Mouse (Mus musculus): ENCODE results near the gene Mad1l1. TPM values are rescaled to one million over a fixed set of nuclear protein-coding genes. Genes with fewer than 3 reads are reported as not detected.

Gene Mad1l1
- polyA plus RNA-seq, 1 experiment from 2014 or later: 43.7 TPM

GRCm38 (mm10) chr5:140023941-140024500 lies 297.3 kb downstream of the Mad1l1 start:
- Histone ChIP-seq H3K9ac (replicated peaks; ENCODE audit: low read length) (no peak overlapping the region), H3K4me1 (ENCODE audit: control insufficient read depth, insufficient read depth, low read length) (no peaks in the 10 kb centered on the region), H3K4me2 (ENCODE audit: low read depth, low read length) (no peak overlapping the region), H3K27me3 (ENCODE audit: control insufficient read depth, insufficient read depth, low read length) (no peaks in the 10 kb centered on the region), H3K36me3 (replicated peaks; ENCODE audit: control insufficient read depth, insufficient read depth, low read depth, low read length) (no peaks in the 10 kb centered on the region), H3K9me3 (replicated peaks; ENCODE audit: control insufficient read depth, low read length) (no peaks in the 10 kb centered on the region), H3K27ac (replicated peaks; ENCODE audit: low read depth, low read length) (no peak overlapping the region), H3K4me3 (ENCODE audit: low read depth, low read length) (no peak overlapping the region)
- no peak for DNase-seq (ENCODE audit: low spot score)
- no peak for ATAC-seq (replicated peaks; ENCODE audit: insufficient number of reproducible peaks, low FRiP score, low TSS enrichment, low read depth)
- WGBS: 34% methylated on average over 3 of the region's 3 CpGs

- Histone ChIP-seq H3K4me3 (ENCODE audit: low read depth, low read length) (no peak overlapping the region), H3K4me2 (ENCODE audit: low read depth, low read length) (no peak overlapping the region), H3K36me3 (replicated peaks; ENCODE audit: control insufficient read depth, insufficient read depth, low read depth, low read length) (no peaks in the 10 kb centered on the region), H3K27me3 (ENCODE audit: control insufficient read depth, insufficient read depth, low read length) (no peaks in the 10 kb centered on the region), H3K9ac (replicated peaks; ENCODE audit: low read length) (no peak overlapping the region), H3K4me1 (ENCODE audit: control insufficient read depth, insufficient read depth, low read length) (no peaks in the 10 kb centered on the region), H3K27ac (replicated peaks; ENCODE audit: low read depth, low read length) (no peak overlapping the region), H3K9me3 (replicated peaks; ENCODE audit: control insufficient read depth, low read length) (no peaks in the 10 kb centered on the region)
- no peak for DNase-seq (ENCODE audit: low spot score)
- WGBS: 79% methylated on average over 6 of the region's 6 CpGs
- no peak for ATAC-seq (replicated peaks; ENCODE audit: insufficient number of reproducible peaks, low FRiP score, low TSS enrichment, low read depth)
Measured at GRCm38 (mm10) chr5:140022861-140023260, 298.5 kb downstream of the Mad1l1 start.

- Histone ChIP-seq H3K36me3 (replicated peaks; ENCODE audit: control insufficient read depth, insufficient read depth, low read depth, low read length) (no peaks in the 10 kb centered on the region), H3K4me2 (ENCODE audit: low read depth, low read length) (no peak overlapping the region), H3K9ac (replicated peaks; ENCODE audit: low read length) (no peak overlapping the region), H3K27ac (replicated peaks; ENCODE audit: low read depth, low read length) (no peak overlapping the region), H3K27me3 (ENCODE audit: control insufficient read depth, insufficient read depth, low read length) (no peaks in the 10 kb centered on the region), H3K4me3 (ENCODE audit: low read depth, low read length) (no peak overlapping the region), H3K4me1 (ENCODE audit: control insufficient read depth, insufficient read depth, low read length) (no peaks in the 10 kb centered on the region), H3K9me3 (replicated peaks; ENCODE audit: control insufficient read depth, low read length) (no peaks in the 10 kb centered on the region)
- ATAC-seq (replicated peaks; ENCODE audit: insufficient number of reproducible peaks, low FRiP score, low TSS enrichment, low read depth) (no peak), DNase-seq (ENCODE audit: low spot score) (no peak)
- WGBS: 87% methylated on average over 10 of the region's 10 CpGs
Measured at GRCm38 (mm10) chr5:140021755-140022154, 299.6 kb downstream of the Mad1l1 start.

- no peak for ATAC-seq (replicated peaks; ENCODE audit: insufficient number of reproducible peaks, low FRiP score, low TSS enrichment, low read depth)
- no peak for DNase-seq (ENCODE audit: low spot score)
- 88% methylated on average over 1 of the region's 1 CpGs for WGBS
- Histone ChIP-seq H3K9ac (replicated peaks; ENCODE audit: low read length) (no peak overlapping the region), H3K27ac (replicated peaks; ENCODE audit: low read depth, low read length) (no peak overlapping the region), H3K4me1 (ENCODE audit: control insufficient read depth, insufficient read depth, low read length) (no peaks in the 10 kb centered on the region), H3K9me3 (replicated peaks; ENCODE audit: control insufficient read depth, low read length) (no peaks in the 10 kb centered on the region), H3K4me2 (ENCODE audit: low read depth, low read length) (no peak overlapping the region), H3K27me3 (ENCODE audit: control insufficient read depth, insufficient read depth, low read length) (no peaks in the 10 kb centered on the region), H3K4me3 (ENCODE audit: low read depth, low read length) (no peak overlapping the region), H3K36me3 (replicated peaks; ENCODE audit: control insufficient read depth, insufficient read depth, low read depth, low read length) (no peaks in the 10 kb centered on the region; the same call in 1 of the 2 replicates)
Measured at GRCm38 (mm10) chr5:140019616-140020015, 301.7 kb downstream of the Mad1l1 start.

GRCm38 (mm10) chr5:140018780-140019179 lies 302.6 kb downstream of the Mad1l1 start:
- Histone ChIP-seq H3K4me2 (ENCODE audit: low read depth, low read length) (no peak overlapping the region), H3K9me3 (replicated peaks; ENCODE audit: control insufficient read depth, low read length) (no peaks in the 10 kb centered on the region), H3K4me3 (ENCODE audit: low read depth, low read length) (no peak overlapping the region), H3K27ac (replicated peaks; ENCODE audit: low read depth, low read length) (no peak overlapping the region), H3K27me3 (ENCODE audit: control insufficient read depth, insufficient read depth, low read length) (no peaks in the 10 kb centered on the region), H3K4me1 (ENCODE audit: control insufficient read depth, insufficient read depth, low read length) (no peaks in the 10 kb centered on the region), H3K36me3 (replicated peaks; ENCODE audit: control insufficient read depth, insufficient read depth, low read depth, low read length) (no peaks in the 10 kb centered on the region; the same call in 1 of the 2 replicates), H3K9ac (replicated peaks; ENCODE audit: low read length) (no peak overlapping the region)
- 92% methylated on average over 7 of the region's 7 CpGs for WGBS
- ATAC-seq (replicated peaks; ENCODE audit: insufficient number of reproducible peaks, low FRiP score, low TSS enrichment, low read depth) (no peak), DNase-seq (ENCODE audit: low spot score) (no peak)

GRCm38 (mm10) chr5:140016896-140017295 lies 304.5 kb downstream of the Mad1l1 start:
- Histone ChIP-seq H3K36me3 (replicated peaks; ENCODE audit: control insufficient read depth, insufficient read depth, low read depth, low read length) (no peaks in the 10 kb centered on the region; the same call in 1 of the 2 replicates), H3K4me3 (ENCODE audit: low read depth, low read length) (no peak overlapping the region), H3K4me2 (ENCODE audit: low read depth, low read length) (no peak overlapping the region), H3K9ac (replicated peaks; ENCODE audit: low read length) (no peak overlapping the region), H3K27me3 (ENCODE audit: control insufficient read depth, insufficient read depth, low read length) (no peaks in the 10 kb centered on the region), H3K4me1 (ENCODE audit: control insufficient read depth, insufficient read depth, low read length) (no peaks in the 10 kb centered on the region), H3K9me3 (replicated peaks; ENCODE audit: control insufficient read depth, low read length) (no peaks in the 10 kb centered on the region), H3K27ac (replicated peaks; ENCODE audit: low read depth, low read length) (no peak overlapping the region)
- WGBS: 92% methylated on average over 1 of the region's 1 CpGs
- DNase-seq (ENCODE audit: low spot score) (no peak), ATAC-seq (replicated peaks; ENCODE audit: insufficient number of reproducible peaks, low FRiP score, low TSS enrichment, low read depth) (no peak)

- 74% methylated on average over 5 of the region's 5 CpGs for WGBS
- H3K27ac ChIP-seq (replicated peaks; ENCODE audit: low read depth, low read length): no peak overlapping the region
- H3K9ac ChIP-seq (replicated peaks; ENCODE audit: low read length): no peak overlapping the region
- H3K4me2 ChIP-seq (ENCODE audit: low read depth, low read length): no peak overlapping the region
- H3K27me3 ChIP-seq (ENCODE audit: control insufficient read depth, insufficient read depth, low read length): no peaks in the 10 kb centered on the region
- ATAC-seq (replicated peaks; ENCODE audit: insufficient number of reproducible peaks, low FRiP score, low TSS enrichment, low read depth): no peak
- no peaks in the 10 kb centered on the region for H3K9me3 ChIP-seq (replicated peaks; ENCODE audit: control insufficient read depth, low read length)
- no peaks in the 10 kb centered on the region; the same call in 1 of the 2 replicates for H3K36me3 ChIP-seq (replicated peaks; ENCODE audit: control insufficient read depth, insufficient read depth, low read depth, low read length)
- no peak for DNase-seq (ENCODE audit: low spot score)
- no peak overlapping the region for H3K4me3 ChIP-seq (ENCODE audit: low read depth, low read length)
- H3K4me1 ChIP-seq (ENCODE audit: control insufficient read depth, insufficient read depth, low read length): no peaks in the 10 kb centered on the region
Measured at GRCm38 (mm10) chr5:140013652-140014051, 307.7 kb downstream of the Mad1l1 start.

- DNase-seq (ENCODE audit: low spot score): no peak
- ATAC-seq (replicated peaks; ENCODE audit: insufficient number of reproducible peaks, low FRiP score, low TSS enrichment, low read depth): no peak
- WGBS: 89% methylated on average over 12 of the region's 12 CpGs
- Histone ChIP-seq H3K4me1 (ENCODE audit: control insufficient read depth, insufficient read depth, low read length) (no peaks in the 10 kb centered on the region), H3K9me3 (replicated peaks; ENCODE audit: control insufficient read depth, low read length) (no peaks in the 10 kb centered on the region), H3K27me3 (ENCODE audit: control insufficient read depth, insufficient read depth, low read length) (no peaks in the 10 kb centered on the region), H3K36me3 (replicated peaks; ENCODE audit: control insufficient read depth, insufficient read depth, low read depth, low read length) (no peaks in the 10 kb centered on the region; the same call in 1 of the 2 replicates), H3K9ac (replicated peaks; ENCODE audit: low read length) (no peak overlapping the region), H3K27ac (replicated peaks; ENCODE audit: low read depth, low read length) (no peak overlapping the region), H3K4me3 (ENCODE audit: low read depth, low read length) (no peak overlapping the region), H3K4me2 (ENCODE audit: low read depth, low read length) (no peak overlapping the region)
Measured at GRCm38 (mm10) chr5:140012286-140012967, 308.9 kb downstream of the Mad1l1 start.
